Mouse (Mus musculus): ENCODE data around the gene Rnase4. TPM values are rescaled to one million over a fixed set of nuclear protein-coding genes. Genes with fewer than 3 reads are reported as not detected.

The Rnase4 gene
- polyA plus RNA-seq, 1 experiment from 2014 or later = 11.5 TPM

DNA sequence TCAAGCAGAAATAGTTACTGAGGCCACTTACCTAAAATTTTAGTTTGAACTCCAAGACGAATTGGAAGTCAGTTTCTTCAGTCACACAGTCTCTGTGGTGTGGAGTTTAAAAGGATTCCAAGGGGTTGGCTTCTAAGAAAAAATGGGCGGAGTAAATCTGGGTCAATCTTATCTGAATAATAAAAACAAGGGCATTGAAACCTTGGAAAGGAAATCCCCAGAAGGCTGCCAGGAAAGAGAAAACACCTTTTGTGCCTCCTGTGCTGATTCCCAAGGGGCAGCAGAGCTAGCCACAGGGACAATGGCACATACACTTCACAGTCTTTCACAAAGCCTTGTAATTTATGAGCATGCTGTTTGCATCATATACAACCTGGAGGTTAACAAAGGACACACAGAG lies 55.8 kb downstream of the Rnase4 start, which contains the start of gene Rnase1:
Rnase1 (minus strand) TSS at position 101 of the 400 bp plus-strand sequence.
- 34% methylated on average over 2 of the region's 2 CpGs for WGBS
- peak; percentile 14 for DNase-seq (ENCODE audit: low spot score)
- H3K27ac ChIP-seq (ENCODE audit: low read depth, low read length) = no peak within 1 kb of the TSS

DNA sequence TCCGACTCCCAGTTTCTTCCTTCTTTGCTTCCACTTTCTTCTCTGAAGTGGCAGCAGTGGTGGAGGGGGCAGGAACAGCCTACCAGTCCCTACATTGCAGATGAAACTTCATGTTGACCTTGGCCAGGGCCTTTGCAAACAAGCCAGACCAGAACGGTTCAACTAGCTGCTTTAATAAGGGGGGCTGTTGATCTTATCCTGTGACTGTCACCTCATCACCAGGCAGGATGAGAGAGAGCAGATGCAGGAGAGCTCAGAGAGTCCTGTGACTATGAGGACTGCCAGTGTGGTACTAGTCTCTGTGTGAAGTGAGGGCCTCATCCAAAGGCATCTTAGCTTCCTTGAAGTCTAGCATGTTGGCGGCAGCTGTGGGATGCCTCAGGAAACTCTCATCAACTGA lies 57.1 kb downstream of the Rnase4 start:
- no peak for ATAC-seq
- Histone ChIP-seq H3K27me3 (replicated peaks; ENCODE audit: control insufficient read depth, insufficient read depth, low read length) (no peaks in the 10 kb centered on the region), H3K9ac (ENCODE audit: low read length) (no peak overlapping the region), H3K9me3 (replicated peaks; ENCODE audit: control insufficient read depth, low read length) (no peaks in the 10 kb centered on the region), H3K4me2 (ENCODE audit: low read length) (no peak overlapping the region), H3K27ac (ENCODE audit: low read depth, low read length) (no peak overlapping the region), H3K4me3 (ENCODE audit: low read depth, low read length) (no peak overlapping the region), H3K36me3 (ENCODE audit: control insufficient read depth, insufficient read depth, low read length) (no peaks in the 10 kb centered on the region), H3K4me1 (ENCODE audit: control insufficient read depth, insufficient read depth, low read length) (peaks cover 5% of the 10 kb centered on the region)
- DNase-seq (ENCODE audit: low spot score) = no peak
- WGBS = 84% methylated on average over 3 of the region's 3 CpGs

More for the DNA sequence above, 55.8 kb downstream of the Rnase4 start, which contains the start of gene Rnase1:
- no peak within 1 kb of the TSS for H3K4me2 ChIP-seq (ENCODE audit: low read length)
- H3K9me3 ChIP-seq (replicated peaks; ENCODE audit: control insufficient read depth, low read length) = no peaks in the 10 kb centered on the region
- H3K4me3 ChIP-seq (ENCODE audit: low read depth, low read length) = no peak within 1 kb of the TSS
- H3K27me3 ChIP-seq (replicated peaks; ENCODE audit: control insufficient read depth, insufficient read depth, low read length) = no peaks in the 10 kb centered on the region
- H3K4me1 ChIP-seq (ENCODE audit: control insufficient read depth, insufficient read depth, low read length) = peaks cover 5% of the 10 kb centered on the region
- H3K9ac ChIP-seq (ENCODE audit: low read length) = no peak within 1 kb of the TSS
- H3K36me3 ChIP-seq (ENCODE audit: control insufficient read depth, insufficient read depth, low read length) = no peaks in the 10 kb centered on the region
- ATAC-seq = no peak

DNA sequence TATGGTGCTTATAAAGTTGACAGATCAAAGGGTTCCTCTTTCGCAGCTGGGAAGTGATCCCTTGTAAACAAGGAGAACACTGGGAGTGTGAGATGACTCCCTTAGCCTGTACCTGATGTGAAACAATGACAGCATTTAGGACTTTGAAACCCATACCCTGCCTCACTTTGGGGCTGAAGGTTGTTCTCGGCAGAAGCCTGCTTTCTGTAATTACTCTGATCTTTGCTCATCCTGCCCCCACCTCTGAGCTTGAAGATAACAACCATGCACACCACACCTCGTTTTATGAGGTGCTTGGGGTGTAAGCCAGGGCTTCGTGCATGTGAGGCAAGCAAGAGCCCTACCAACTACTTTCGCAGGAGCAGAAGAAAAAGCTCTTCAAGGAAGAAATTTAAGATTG lies 58.3 kb downstream of the Rnase4 start:
- DNase-seq (ENCODE audit: low spot score) (no peak), ATAC-seq (no peak)
- Histone ChIP-seq H3K9me3 (replicated peaks; ENCODE audit: control insufficient read depth, low read length) (no peaks in the 10 kb centered on the region), H3K4me1 (ENCODE audit: control insufficient read depth, insufficient read depth, low read length) (peaks cover 5% of the 10 kb centered on the region), H3K36me3 (ENCODE audit: control insufficient read depth, insufficient read depth, low read length) (no peaks in the 10 kb centered on the region), H3K4me3 (ENCODE audit: low read depth, low read length) (no peak overlapping the region), H3K27ac (ENCODE audit: low read depth, low read length) (no peak overlapping the region), H3K9ac (ENCODE audit: low read length) (no peak overlapping the region), H3K27me3 (replicated peaks; ENCODE audit: control insufficient read depth, insufficient read depth, low read length) (no peaks in the 10 kb centered on the region), H3K4me2 (ENCODE audit: low read length) (no peak overlapping the region)
- 82% methylated on average over 5 of the region's 5 CpGs for WGBS

DNA sequence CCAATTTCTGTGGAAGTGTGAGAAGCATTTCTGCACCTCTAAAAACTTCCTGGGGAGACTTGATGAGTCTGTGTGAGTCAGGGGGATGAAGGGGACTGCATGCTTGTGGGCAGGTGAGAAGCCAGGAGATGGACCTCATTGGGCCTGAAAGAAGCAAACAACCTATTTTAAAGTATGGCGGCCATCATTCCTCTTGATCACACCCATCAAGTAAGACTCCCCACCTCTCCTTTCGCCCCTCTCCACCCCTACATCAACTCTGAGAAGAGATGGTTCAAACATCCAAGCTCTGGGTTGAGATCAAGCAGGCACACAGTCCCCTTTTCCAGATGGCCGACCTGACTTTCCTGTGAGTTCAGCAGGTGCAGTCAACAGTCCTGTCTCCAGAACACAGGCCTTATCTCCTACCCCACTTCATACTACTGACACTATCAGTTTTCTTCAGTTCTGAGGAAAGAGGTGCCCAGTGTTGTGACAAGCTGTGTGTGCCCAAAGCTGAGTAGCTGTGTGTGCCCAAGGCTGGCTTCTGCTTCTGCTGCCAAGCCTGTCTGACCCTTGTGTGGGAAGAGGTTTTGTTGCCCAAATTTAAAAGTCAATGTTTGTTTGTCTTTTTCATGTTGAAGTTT lies 59.4 kb downstream of the Rnase4 start:
- H3K9ac ChIP-seq (ENCODE audit: low read length) = no peak overlapping the region
- DNase-seq (ENCODE audit: low spot score) (no peak), ATAC-seq (no peak)
- H3K36me3 ChIP-seq (ENCODE audit: control insufficient read depth, insufficient read depth, low read length) = no peaks in the 10 kb centered on the region
- no peak overlapping the region for H3K4me3 ChIP-seq (ENCODE audit: low read depth, low read length)
- no peaks in the 10 kb centered on the region for H3K9me3 ChIP-seq (replicated peaks; ENCODE audit: control insufficient read depth, low read length)
- WGBS = 86% methylated on average over 3 of the region's 3 CpGs
- no peak overlapping the region for H3K4me2 ChIP-seq (ENCODE audit: low read length)
- no peaks in the 10 kb centered on the region for H3K27me3 ChIP-seq (replicated peaks; ENCODE audit: control insufficient read depth, insufficient read depth, low read length)
- no peak overlapping the region for H3K27ac ChIP-seq (ENCODE audit: low read depth, low read length)
- peaks cover 5% of the 10 kb centered on the region for H3K4me1 ChIP-seq (ENCODE audit: control insufficient read depth, insufficient read depth, low read length)

DNA sequence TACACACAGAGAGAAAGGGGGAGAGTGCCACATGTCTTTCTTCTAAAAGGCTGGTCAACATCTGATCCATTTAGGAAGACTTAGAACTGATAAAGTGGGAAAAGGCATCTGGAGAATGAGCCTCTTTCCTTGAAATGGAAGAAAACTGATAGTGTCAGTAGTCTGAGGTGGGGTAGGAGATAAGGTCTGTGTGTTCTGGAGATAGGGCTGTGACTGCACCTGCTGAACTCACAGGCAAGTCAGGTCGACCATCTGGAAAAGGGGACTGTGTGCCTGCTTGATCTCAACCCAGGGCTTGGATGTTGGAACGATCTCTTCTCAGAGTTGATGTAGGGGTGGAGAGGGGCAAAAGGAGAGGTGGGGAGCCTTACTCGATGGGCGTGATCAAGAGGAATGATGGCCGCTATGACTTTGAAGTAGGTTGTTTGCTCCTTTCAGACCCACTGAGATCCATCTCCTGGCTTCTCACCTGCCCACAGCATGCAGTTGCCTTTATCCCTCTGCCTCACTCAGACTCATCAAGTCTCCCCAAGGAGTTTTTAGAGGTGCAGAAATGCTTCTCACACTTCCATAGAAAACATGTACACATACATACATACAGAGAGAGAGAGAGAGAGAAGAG lies 61.5 kb downstream of the Rnase4 start:
- Histone ChIP-seq H3K9me3 (replicated peaks; ENCODE audit: control insufficient read depth, low read length) (no peaks in the 10 kb centered on the region), H3K4me1 (ENCODE audit: control insufficient read depth, insufficient read depth, low read length) (no peaks in the 10 kb centered on the region), H3K36me3 (ENCODE audit: control insufficient read depth, insufficient read depth, low read length) (no peaks in the 10 kb centered on the region), H3K9ac (ENCODE audit: low read length) (no peak overlapping the region), H3K4me2 (ENCODE audit: low read length) (no peak overlapping the region), H3K27me3 (replicated peaks; ENCODE audit: control insufficient read depth, insufficient read depth, low read length) (no peaks in the 10 kb centered on the region), H3K27ac (ENCODE audit: low read depth, low read length) (no peak overlapping the region), H3K4me3 (ENCODE audit: low read depth, low read length) (no peak overlapping the region)
- DNase-seq (ENCODE audit: low spot score) = no peak
- no peak for ATAC-seq
- WGBS = 88% methylated on average over 5 of the region's 5 CpGs

Other genes with a start within 250 kb of the Rnase4 start
- gene Tep1, start 220.5 kb upstream of the Rnase4 start, polyA plus RNA-seq (2014; fragmentation: Nextera tagmentation; extraction: Ambion mirVana) = 1.3 and 2.5 TPM in 2 replicates
- 0.25 and 0.36 TPM in 2 replicates for gene Klhl33, start 193.6 kb upstream of the Rnase4 start, polyA plus RNA-seq (2014; fragmentation: Nextera tagmentation; extraction: Ambion mirVana)
- gene Osgep, start 166.2 kb upstream of the Rnase4 start, polyA plus RNA-seq (2014; fragmentation: Nextera tagmentation; extraction: Ambion mirVana) = 160 and 180 TPM in 2 replicates
- gene Apex1, start 166.1 kb upstream of the Rnase4 start, polyA plus RNA-seq (2014; fragmentation: Nextera tagmentation; extraction: Ambion mirVana) = 322 and 355 TPM in 2 replicates
- 81.4 and 86.0 TPM in 2 replicates for gene Pip4p1, start 160.2 kb upstream of the Rnase4 start, polyA plus RNA-seq (2014; fragmentation: Nextera tagmentation; extraction: Ambion mirVana)
- gene Pnp, start 160.0 kb upstream of the Rnase4 start, polyA plus RNA-seq (2014; fragmentation: Nextera tagmentation; extraction: Ambion mirVana) = 20.5 and 28.2 TPM in 2 replicates
- 2.5 TPM in 1 of 2 replicates, not detected in the other for gene Gm49342, start 146.6 kb upstream of the Rnase4 start, polyA plus RNA-seq (2014; fragmentation: Nextera tagmentation; extraction: Ambion mirVana)
- gene Pnp2, start 135.1 kb upstream of the Rnase4 start, polyA plus RNA-seq (2014; fragmentation: Nextera tagmentation; extraction: Ambion mirVana) = 0.46 and 0.69 TPM in 2 replicates
- not detected in 2 replicates for gene Rnase10, start 83.3 kb upstream of the Rnase4 start, polyA plus RNA-seq (2014; fragmentation: Nextera tagmentation; extraction: Ambion mirVana)
- not detected in 2 replicates for gene Rnase9, start 49.2 kb upstream of the Rnase4 start, polyA plus RNA-seq (2014; fragmentation: Nextera tagmentation; extraction: Ambion mirVana)
- not detected in 2 replicates for gene Rnase11, start 40.9 kb upstream of the Rnase4 start, polyA plus RNA-seq (2014; fragmentation: Nextera tagmentation; extraction: Ambion mirVana)
- gene Rnase12, start 33.4 kb upstream of the Rnase4 start, polyA plus RNA-seq (2014; fragmentation: Nextera tagmentation; extraction: Ambion mirVana) = not detected in 2 replicates
- gene Olfr750, start 16.6 kb upstream of the Rnase4 start, polyA plus RNA-seq (2014; fragmentation: Nextera tagmentation; extraction: Ambion mirVana) = not detected in 2 replicates
- 2.2 and 2.8 TPM in 2 replicates for gene Ang, start 73 bp downstream of the Rnase4 start, polyA plus RNA-seq (2014; fragmentation: Nextera tagmentation; extraction: Ambion mirVana)
- gene Eddm3b, start 23.3 kb downstream of the Rnase4 start, polyA plus RNA-seq (2014; fragmentation: Nextera tagmentation; extraction: Ambion mirVana) = not detected in 2 replicates
- 0.33 and 1.3 TPM in 2 replicates for gene Rnase6, start 32.8 kb downstream of the Rnase4 start, polyA plus RNA-seq (2014; fragmentation: Nextera tagmentation; extraction: Ambion mirVana)
- gene Rnase1, start 55.7 kb downstream of the Rnase4 start, polyA plus RNA-seq (2014; fragmentation: Nextera tagmentation; extraction: Ambion mirVana) = 0.18 TPM in 1 of 2 replicates, not detected in the other
- not detected in 2 replicates for gene Rnase2b, start 71.2 kb downstream of the Rnase4 start, polyA plus RNA-seq (2014; fragmentation: Nextera tagmentation; extraction: Ambion mirVana)
- gene Ang2, start 108.1 kb downstream of the Rnase4 start, polyA plus RNA-seq (2014; fragmentation: Nextera tagmentation; extraction: Ambion mirVana) = not detected in 2 replicates
- gene Ear14, start 112.3 kb downstream of the Rnase4 start, polyA plus RNA-seq (2014; fragmentation: Nextera tagmentation; extraction: Ambion mirVana) = not detected in 2 replicates
- gene Rnase2a, start 165.0 kb downstream of the Rnase4 start, polyA plus RNA-seq (2014; fragmentation: Nextera tagmentation; extraction: Ambion mirVana) = not detected in 2 replicates